Mouse (Mus musculus): ENCODE results near the gene Ddost. TPM values are rescaled to one million over a fixed set of nuclear protein-coding genes. Genes with fewer than 3 reads are reported as not detected.
A peak's percentile ranks its signal among the peaks of the same experiment; 100 is the strongest.

Gene Ddost
- polyA plus RNA-seq, 1 experiment from 2014 or later = 226 TPM

GRCm38 (mm10) chr4:138292028-138292427 is 12.5 kb upstream of the Ddost start:
- no peak overlapping the region for H3K4me3 ChIP-seq
- no peak overlapping the region for H3K9ac ChIP-seq
- no peaks in the 10 kb centered on the region for H3K36me3 ChIP-seq
- ATAC-seq (ENCODE audit: low FRiP score, low read depth) = no peak
- peaks cover 4% of the 10 kb centered on the region for H3K4me1 ChIP-seq
- WGBS = 83% methylated on average over 13 of the region's 13 CpGs
- H3K27me3 ChIP-seq (replicated peaks) = peaks cover 3% of the 10 kb centered on the region; the same call in 1 of the 2 replicates
- no peak overlapping the region for H3K4me2 ChIP-seq (replicated peaks)
- no peak overlapping the region; the same call in 1 of the 2 replicates for H3K27ac ChIP-seq
- no peaks in the 10 kb centered on the region for H3K9me3 ChIP-seq

- H3K4me3 ChIP-seq = no peak overlapping the region
- no peaks in the 10 kb centered on the region for H3K9me3 ChIP-seq
- peak overlapping the region; percentile 62; the same call in 1 of the 2 replicates for H3K27ac ChIP-seq
- H3K27me3 ChIP-seq (replicated peaks) = peaks cover 3% of the 10 kb centered on the region; the same call in 1 of the 2 replicates
- no peak overlapping the region for H3K4me2 ChIP-seq (replicated peaks)
- no peaks in the 10 kb centered on the region for H3K36me3 ChIP-seq
- peak; percentile 66; the same call in 1 of the 2 replicates for ATAC-seq (ENCODE audit: low FRiP score, low read depth)
- H3K9ac ChIP-seq = no peak overlapping the region
- H3K4me1 ChIP-seq = peaks cover 4% of the 10 kb centered on the region
- WGBS = 72% methylated on average over 18 of the region's 18 CpGs
Measured at GRCm38 (mm10) chr4:138293261-138293948, 11.1 kb upstream of the Ddost start.

- ATAC-seq (ENCODE audit: low FRiP score, low read depth) = no peak
- H3K4me2 ChIP-seq (replicated peaks) = no peak overlapping the region
Measured at GRCm38 (mm10) chr4:138293949-138294550, 10.5 kb upstream of the Ddost start.

GRCm38 (mm10) chr4:138301271-138301780 is 3.2 kb upstream of the Ddost start:
- ATAC-seq (ENCODE audit: low FRiP score, low read depth) = no peak
- Histone ChIP-seq H3K27ac (no peak overlapping the region), H3K4me1 (peaks cover 18% of the 10 kb centered on the region), H3K4me3 (no peak overlapping the region), H3K4me2 (replicated peaks) (no peak overlapping the region), H3K36me3 (no peaks in the 10 kb centered on the region), H3K9ac (no peak overlapping the region), H3K9me3 (no peaks in the 10 kb centered on the region), H3K27me3 (replicated peaks) (no peaks in the 10 kb centered on the region)
- WGBS = 94% methylated on average over 10 of the region's 10 CpGs

More at GRCm38 (mm10) chr4:138293949-138294550, 10.5 kb upstream of the Ddost start:
- Histone ChIP-seq H3K4me1 (peaks cover 4% of the 10 kb centered on the region), H3K9me3 (no peaks in the 10 kb centered on the region), H3K9ac (no peak overlapping the region), H3K27ac (peak overlapping the region; percentile 62; the same call in 1 of the 2 replicates), H3K36me3 (no peaks in the 10 kb centered on the region), H3K27me3 (replicated peaks) (0 out of 2 replicates have a peak, but pooled peaks cover 3% of the 10 kb centered on the region), H3K4me3 (no peak overlapping the region)
- 72% methylated on average over 11 of the region's 14 CpGs for WGBS

- ATAC-seq (ENCODE audit: low FRiP score, low read depth) = no peak
- Histone ChIP-seq H3K36me3 (peaks cover 9% of the 10 kb centered on the region), H3K27me3 (replicated peaks) (no peaks in the 10 kb centered on the region), H3K4me3 (no peak overlapping the region), H3K9me3 (no peaks in the 10 kb centered on the region), H3K4me2 (replicated peaks) (peak overlapping the region; percentile 91; the same call in 1 of the 2 replicates), H3K27ac (no peak overlapping the region), H3K4me1 (peaks cover 18% of the 10 kb centered on the region), H3K9ac (no peak overlapping the region)
- 96% methylated on average over 3 of the region's 3 CpGs for WGBS
Measured at GRCm38 (mm10) chr4:138303011-138303410, 1.5 kb upstream of the Ddost start.

GRCm38 (mm10) chr4:138303742-138304141 is 788 bp upstream of the Ddost start:
- Histone ChIP-seq H3K4me3 (peak overlapping the region; percentile 95), H3K9me3 (no peaks in the 10 kb centered on the region), H3K4me2 (replicated peaks) (peak overlapping the region; percentile 91), H3K9ac (peak overlapping the region; percentile 62), H3K27me3 (replicated peaks) (no peaks in the 10 kb centered on the region), H3K27ac (peak overlapping the region; percentile 50; the same call in 1 of the 2 replicates), H3K36me3 (peaks cover 15% of the 10 kb centered on the region), H3K4me1 (peaks cover 18% of the 10 kb centered on the region)
- 16% methylated on average over 18 of the region's 18 CpGs for WGBS
- no peak for ATAC-seq (ENCODE audit: low FRiP score, low read depth)

DNA sequence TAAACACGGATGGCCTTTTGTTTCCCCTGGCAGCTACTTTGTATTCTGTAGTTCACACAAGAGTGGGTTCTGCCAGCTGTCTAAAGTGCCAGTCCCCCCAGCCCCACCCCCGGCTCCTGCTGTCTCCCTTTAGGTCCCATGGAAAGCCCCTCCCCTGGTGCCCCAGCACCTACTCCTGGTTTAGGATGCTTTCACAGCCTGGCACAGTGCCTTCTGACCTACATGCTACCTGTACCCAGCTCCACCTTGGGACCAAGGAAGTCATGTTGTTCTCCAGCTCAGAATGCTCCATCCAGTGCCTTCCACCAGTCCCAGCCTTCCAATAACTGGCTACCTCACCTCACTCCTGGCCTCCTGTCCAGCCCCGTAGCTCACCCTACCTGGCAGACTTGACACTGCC is 2.5 kb downstream of the Ddost start:
- peaks cover 48% of the 10 kb centered on the region for H3K36me3 ChIP-seq

GRCm38 (mm10) chr4:138307739-138308138 is 3.2 kb downstream of the Ddost start:
- WGBS = 94% methylated on average over 12 of the region's 12 CpGs
- no peaks in the 10 kb centered on the region for H3K9me3 ChIP-seq
- H3K4me1 ChIP-seq = peaks cover 18% of the 10 kb centered on the region
- no peak overlapping the region for H3K27ac ChIP-seq
- peaks cover 55% of the 10 kb centered on the region for H3K36me3 ChIP-seq
- no peak overlapping the region for H3K9ac ChIP-seq
- no peak overlapping the region for H3K4me3 ChIP-seq
- H3K27me3 ChIP-seq (replicated peaks) = no peaks in the 10 kb centered on the region
- ATAC-seq (ENCODE audit: low FRiP score, low read depth) = no peak
- no peak overlapping the region for H3K4me2 ChIP-seq (replicated peaks)

More for the DNA sequence above, 2.5 kb downstream of the Ddost start:
- ATAC-seq (ENCODE audit: low FRiP score, low read depth) = no peak
- no peak overlapping the region for H3K27ac ChIP-seq
- no peak overlapping the region for H3K4me2 ChIP-seq (replicated peaks)
- WGBS = 89% methylated on average over 3 of the region's 3 CpGs
- peak overlapping the region; percentile 26; the same call in 1 of the 2 replicates for H3K9ac ChIP-seq
- H3K4me3 ChIP-seq = no peak overlapping the region
- no peaks in the 10 kb centered on the region for H3K27me3 ChIP-seq (replicated peaks)
- H3K9me3 ChIP-seq = no peaks in the 10 kb centered on the region
- peaks cover 18% of the 10 kb centered on the region for H3K4me1 ChIP-seq

DNA sequence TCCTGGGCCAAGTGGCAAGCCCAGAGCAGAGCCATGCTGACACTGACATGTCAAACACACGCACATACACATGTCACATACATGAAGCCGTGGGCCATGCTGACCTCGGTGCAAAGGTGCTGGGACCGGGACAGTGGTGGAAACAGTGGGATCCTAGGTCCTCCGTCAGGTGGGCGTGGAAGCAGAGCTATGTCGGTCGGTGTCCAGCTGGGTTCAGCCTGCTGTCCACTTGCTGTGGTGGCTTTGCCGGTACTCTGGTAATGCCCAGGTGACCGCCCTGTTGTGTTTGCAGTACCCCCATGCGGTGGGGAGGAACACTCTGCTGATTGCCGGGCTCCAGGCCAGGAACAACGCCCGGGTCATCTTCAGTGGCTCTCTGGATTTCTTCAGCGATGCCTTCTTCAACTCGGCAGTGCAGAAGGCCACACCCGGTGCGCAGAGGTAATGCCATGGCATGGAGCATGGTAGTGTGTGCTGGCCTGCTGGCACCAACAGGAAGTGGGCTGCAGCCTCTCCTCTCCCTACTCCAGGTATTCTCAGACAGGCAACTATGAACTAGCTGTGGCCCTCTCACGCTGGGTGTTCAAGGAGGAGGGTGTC is 5.9 kb downstream of the Ddost start:
- 95% methylated on average over 19 of the region's 19 CpGs for whole genome bisulfite sequencing
- H3K36me3 ChIP-seq = peaks cover 81% of the 10 kb centered on the region
- H3K27ac ChIP-seq = no peak overlapping the region
- no peak overlapping the region for H3K4me3 ChIP-seq
- H3K27me3 ChIP-seq (replicated peaks) = no peaks in the 10 kb centered on the region
- H3K4me1 ChIP-seq = peaks cover 6% of the 10 kb centered on the region
- no peak overlapping the region for H3K9ac ChIP-seq
- H3K9me3 ChIP-seq = no peaks in the 10 kb centered on the region
- H3K4me2 ChIP-seq (replicated peaks) = no peak overlapping the region
- no peak for ATAC-seq (ENCODE audit: low FRiP score, low read depth)

GRCm38 (mm10) chr4:138311595-138311994 is 7.1 kb downstream of the Ddost start:
- Histone ChIP-seq H3K4me3 (no peak overlapping the region), H3K27ac (no peak overlapping the region), H3K9ac (no peak overlapping the region), H3K36me3 (peaks cover 90% of the 10 kb centered on the region), H3K27me3 (replicated peaks) (no peaks in the 10 kb centered on the region), H3K9me3 (peaks cover 3% of the 10 kb centered on the region; the same call in 1 of the 2 replicates), H3K4me1 (no peaks in the 10 kb centered on the region), H3K4me2 (replicated peaks) (no peak overlapping the region)
- WGBS = 72% methylated on average over 8 of the region's 8 CpGs
- ATAC-seq (ENCODE audit: low FRiP score, low read depth) = no peak

GRCm38 (mm10) chr4:138312105-138312504 is 7.6 kb downstream of the Ddost start:
- 94% methylated on average over 3 of the region's 3 CpGs for WGBS

GRCm38 (mm10) chr4:138313021-138313420 is 8.5 kb downstream of the Ddost start:
- peaks cover 88% of the 10 kb centered on the region for H3K36me3 ChIP-seq
- H3K27me3 ChIP-seq (replicated peaks) = no peaks in the 10 kb centered on the region
- H3K4me2 ChIP-seq (replicated peaks) = no peak overlapping the region
- no peak overlapping the region for H3K27ac ChIP-seq
- ATAC-seq (ENCODE audit: low FRiP score, low read depth) = no peak
- peaks cover 3% of the 10 kb centered on the region; the same call in 1 of the 2 replicates for H3K9me3 ChIP-seq
- no peaks in the 10 kb centered on the region for H3K4me1 ChIP-seq
- no peak overlapping the region for H3K9ac ChIP-seq
- H3K4me3 ChIP-seq = no peak overlapping the region
- WGBS = 85% methylated on average over 11 of the region's 11 CpGs

More at GRCm38 (mm10) chr4:138312105-138312504, 7.6 kb downstream of the Ddost start:
- Histone ChIP-seq H3K36me3 (peaks cover 95% of the 10 kb centered on the region), H3K4me1 (no peaks in the 10 kb centered on the region), H3K9ac (no peak overlapping the region), H3K27me3 (replicated peaks) (no peaks in the 10 kb centered on the region), H3K27ac (no peak overlapping the region), H3K9me3 (peaks cover 3% of the 10 kb centered on the region; the same call in 1 of the 2 replicates), H3K4me2 (replicated peaks) (no peak overlapping the region), H3K4me3 (no peak overlapping the region)
- ATAC-seq (ENCODE audit: low FRiP score, low read depth) = no peak

Data from neural tube, embryonic 12.5 days (tissue).